Mouse (Mus musculus) limb, embryonic 13.5 days (tissue): ENCODE data around the gene Sec62. TPM values are rescaled to one million over a fixed set of nuclear protein-coding genes. Genes with fewer than 3 reads are reported as not detected.

Source experiments
- ATAC-seq: fragments of 200-750 bp; cut with Nextera tagmentation; 2 replicates; pipeline ENCODE4 v1.8.0; 2017; ENCODE audit warnings: low read depth, moderate number of reproducible peaks, moderate TSS enrichment; ENCODE audit not compliant: low FRiP score
- H3K27ac ChIP-seq: fragments of 300-500 bp; sonication (generic); 2 replicates; pipeline ENCODE4 v1.5.1; 2015; ENCODE audit warnings: inconsistent platforms, mild to moderate bottlenecking, moderate library complexity
- H3K27me3 ChIP-seq: fragments of 300-500 bp; sonication (generic); 2 replicates; pipeline ENCODE4 v1.6.1; 2015; ENCODE audit warnings: mild to moderate bottlenecking, inconsistent platforms
- H3K36me3 ChIP-seq: fragments of 300-500 bp; sonication (generic); 2 replicates; pipeline ENCODE4 v1.6.1; 2015; ENCODE audit warnings: inconsistent platforms, mild to moderate bottlenecking, moderate library complexity
- H3K4me1 ChIP-seq: fragments of 300-500 bp; sonication (generic); 2 replicates; pipeline ENCODE4 v1.6.1; 2015; ENCODE audit warnings: inconsistent platforms
- H3K4me2 ChIP-seq: fragments of 300-500 bp; sonication (generic); replicated peaks from 2 replicates; pipeline ENCODE4 v1.6.1; 2015; ENCODE audit warnings: inconsistent platforms, mild to moderate bottlenecking, moderate library complexity
- H3K4me3 ChIP-seq: fragments of 300-500 bp; sonication (generic); 2 replicates; pipeline ENCODE4 v1.5.1; 2015; ENCODE audit warnings: moderate library complexity, mild to moderate bottlenecking, inconsistent platforms
- H3K9ac ChIP-seq: fragments of 300-500 bp; sonication (generic); 2 replicates; pipeline ENCODE4 v1.6.1; 2015; ENCODE audit warnings: mild to moderate bottlenecking, inconsistent platforms
- H3K9me3 ChIP-seq: fragments of 300-500 bp; sonication (generic); 2 replicates; pipeline ENCODE4 v1.6.1; 2016; ENCODE audit warnings: inconsistent platforms
- WGBS: fragments of 180-500 bp; shearing (Covaris S2); methylation state at CpG from one replicate; pipeline ENCODE4 v1.1.7; 2015; 5-methylcytosine and 5-hydroxymethylcytosine counted together
- polyA plus RNA-seq: library from polyadenylated mRNA; unstranded; fragments of >200 nt; fragmentation: Nextera tagmentation; extraction: Ambion mirVana; gene quantifications from 2 replicates; pipeline ENCODE4 v1.2.1, GENCODE M21; 2015

Sec62 gene
- polyA plus RNA-seq, 1 experiment from 2014 or later = 97.3 TPM

- 88% methylated on average over 5 of the region's 5 CpGs for WGBS
- H3K4me2 ChIP-seq = no peak overlapping the region
- H3K36me3 ChIP-seq = no peaks in the 10 kb centered on the region
These were observed 18.0 kb upstream of the Sec62 start for GRCm38 (mm10) chr3:30774677-30775076.

GRCm38 (mm10) chr3:30777984-30778383 is 14.7 kb upstream of the Sec62 start:
- no peaks in the 10 kb centered on the region for H3K4me1 ChIP-seq
- 71% methylated on average over 5 of the region's 5 CpGs for WGBS
- H3K36me3 ChIP-seq = no peaks in the 10 kb centered on the region
- no peak overlapping the region for H3K9ac ChIP-seq
- no peaks in the 10 kb centered on the region for H3K9me3 ChIP-seq
- ATAC-seq = no peak
- no peak overlapping the region for H3K4me2 ChIP-seq
- H3K27me3 ChIP-seq = no peaks in the 10 kb centered on the region
- no peak overlapping the region for H3K4me3 ChIP-seq
- H3K27ac ChIP-seq = no peak overlapping the region

More at GRCm38 (mm10) chr3:30774677-30775076, 18.0 kb upstream of the Sec62 start:
- Histone ChIP-seq H3K27me3 (no peaks in the 10 kb centered on the region), H3K27ac (no peak overlapping the region), H3K9ac (no peak overlapping the region), H3K4me1 (no peaks in the 10 kb centered on the region), H3K4me3 (no peak overlapping the region), H3K9me3 (no peaks in the 10 kb centered on the region)
- no peak for ATAC-seq

GRCm38 (mm10) chr3:30788531-30788930 is 4.1 kb upstream of the Sec62 start:
- no peak overlapping the region for H3K9ac ChIP-seq
- ATAC-seq = no peak
- no peaks in the 10 kb centered on the region for H3K4me1 ChIP-seq
- H3K9me3 ChIP-seq = no peaks in the 10 kb centered on the region
- H3K36me3 ChIP-seq = no peaks in the 10 kb centered on the region
- 31% methylated on average over 5 of the region's 5 CpGs for WGBS
- no peak overlapping the region for H3K27ac ChIP-seq
- no peak overlapping the region for H3K4me2 ChIP-seq
- H3K27me3 ChIP-seq = no peaks in the 10 kb centered on the region
- H3K4me3 ChIP-seq = no peak overlapping the region

DNA sequence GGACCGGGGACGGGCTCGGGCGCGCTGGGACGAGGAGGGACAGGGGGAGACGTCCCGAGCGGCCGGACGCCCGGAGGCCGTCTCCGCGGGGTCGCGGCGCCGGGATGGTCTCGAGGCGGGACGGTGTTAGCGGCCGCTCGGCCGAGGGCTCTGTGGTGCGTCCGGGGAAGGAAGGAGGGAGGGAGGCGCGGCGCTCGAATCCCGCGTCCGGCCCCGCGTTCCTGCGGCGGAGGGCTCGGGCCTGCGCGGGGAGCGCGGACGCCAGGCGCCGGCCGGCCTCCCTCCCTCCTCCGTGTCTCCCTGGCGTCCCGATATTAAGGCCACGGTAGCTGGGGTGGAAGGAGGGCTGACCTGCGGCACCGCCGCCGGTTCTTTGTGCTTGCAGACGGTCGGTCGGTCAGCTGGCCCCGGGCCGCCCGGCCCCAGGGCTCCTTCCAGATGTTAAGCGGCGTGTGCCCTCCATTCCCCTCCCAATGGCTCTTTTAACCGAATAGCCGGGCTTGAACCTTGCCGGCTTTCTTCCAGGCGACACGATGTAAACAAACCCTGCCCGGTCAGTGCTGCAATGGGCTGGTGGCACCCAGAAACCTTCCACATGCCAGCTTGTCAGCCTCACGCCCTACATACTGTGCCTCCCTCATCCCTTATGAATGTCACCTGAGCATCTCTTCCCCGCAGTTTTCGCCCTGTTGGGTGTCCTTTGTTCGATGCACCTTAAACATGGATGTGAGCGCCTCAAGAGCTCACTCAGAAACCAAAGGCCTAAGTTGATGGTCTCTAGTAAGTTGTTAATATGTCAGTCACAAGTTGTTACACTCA is 937 bp downstream of the Sec62 start:
- Histone ChIP-seq H3K27me3 (no peaks in the 10 kb centered on the region), H3K4me1 (no peaks in the 10 kb centered on the region), H3K9me3 (no peaks in the 10 kb centered on the region), H3K27ac (peak overlapping the region; percentile 97), H3K4me3 (peak overlapping the region; percentile 99), H3K36me3 (no peaks in the 10 kb centered on the region), H3K9ac (peak overlapping the region; percentile 98), H3K4me2 (peak overlapping the region; percentile 74)
- peak; percentile 85 for ATAC-seq
- WGBS = under 1% methylated on average over 61 of the region's 75 CpGs

DNA sequence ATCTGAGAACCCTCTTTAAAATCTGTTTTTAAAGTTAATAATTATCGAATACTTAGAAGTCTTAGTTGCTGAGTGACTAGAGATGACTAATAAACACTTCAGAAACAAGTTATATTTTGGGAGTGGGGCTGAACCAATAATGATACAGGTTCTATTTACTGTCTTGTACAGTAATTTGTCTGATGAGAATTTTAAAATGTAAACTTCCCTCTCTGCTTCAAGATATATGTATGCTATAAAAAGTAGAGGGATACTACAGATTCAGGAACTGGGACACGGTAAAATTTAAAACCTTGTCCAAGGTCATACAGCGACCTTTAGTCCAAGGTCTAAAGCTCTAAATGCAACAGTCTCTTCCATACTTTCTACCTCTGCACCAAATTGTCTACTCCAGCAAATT is 9.5 kb downstream of the Sec62 start:
- no peaks in the 10 kb centered on the region for H3K9me3 ChIP-seq
- WGBS = 91% methylated on average over 3 of the region's 3 CpGs

DNA sequence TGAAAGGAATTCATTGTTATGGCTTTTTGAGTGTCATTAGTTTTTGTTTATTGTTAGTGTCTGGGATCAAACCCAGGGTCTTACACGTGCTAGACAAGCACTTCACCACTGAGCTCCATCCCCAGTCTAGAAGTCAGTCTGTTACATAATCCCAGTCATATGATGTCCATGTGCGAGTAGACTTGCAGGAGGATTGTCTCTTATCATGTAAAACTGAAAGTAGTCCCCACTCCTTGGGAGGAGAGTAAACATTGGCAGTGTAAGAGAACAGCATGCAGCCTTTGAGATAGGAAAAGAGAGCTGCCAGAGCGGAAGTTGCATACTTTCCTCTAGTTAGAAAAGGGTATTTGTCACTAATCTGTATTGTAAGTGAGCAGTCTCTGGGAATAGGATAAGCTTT is 20.2 kb downstream of the Sec62 start:
- Histone ChIP-seq H3K9ac (no peak overlapping the region), H3K4me1 (no peaks in the 10 kb centered on the region), H3K27me3 (no peaks in the 10 kb centered on the region), H3K36me3 (peaks cover 60% of the 10 kb centered on the region), H3K4me2 (no peak overlapping the region), H3K27ac (no peak overlapping the region), H3K9me3 (no peaks in the 10 kb centered on the region), H3K4me3 (no peak overlapping the region)
- no peak for ATAC-seq
- WGBS = 90% methylated on average over 3 of the region's 3 CpGs

More for the DNA sequence above, 9.5 kb downstream of the Sec62 start:
- Histone ChIP-seq H3K4me2 (no peak overlapping the region), H3K4me1 (no peaks in the 10 kb centered on the region), H3K4me3 (no peak overlapping the region), H3K9ac (no peak overlapping the region), H3K36me3 (peaks cover 39% of the 10 kb centered on the region), H3K27ac (no peak overlapping the region), H3K27me3 (no peaks in the 10 kb centered on the region)
- ATAC-seq = no peak

DNA sequence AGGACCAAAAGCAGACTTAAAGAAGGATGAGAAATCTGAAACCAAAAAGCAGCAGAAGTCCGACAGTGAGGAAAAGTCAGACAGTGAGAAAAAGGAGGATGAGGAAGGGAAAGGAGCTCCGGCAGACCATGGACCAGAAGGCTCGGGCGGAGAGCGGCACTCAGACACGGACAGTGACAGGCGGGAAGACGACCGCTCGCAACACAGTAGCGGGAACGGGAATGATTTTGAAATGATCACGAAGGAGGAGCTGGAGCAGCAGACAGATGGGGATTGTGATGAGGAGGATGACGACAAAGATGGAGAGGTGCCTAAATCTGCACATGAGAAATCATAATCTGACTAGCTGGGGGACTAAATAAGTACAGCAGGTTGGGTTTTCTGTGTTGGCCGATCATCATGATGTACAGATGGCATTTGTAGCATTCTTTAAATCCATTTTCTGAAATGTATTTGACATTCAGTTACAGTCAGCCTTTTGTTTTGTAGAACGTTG is 26.0 kb downstream of the Sec62 start:
- H3K27me3 ChIP-seq = no peaks in the 10 kb centered on the region
- no peak overlapping the region for H3K9ac ChIP-seq
- WGBS = 94% methylated on average over 16 of the region's 16 CpGs
- no peak overlapping the region for H3K4me3 ChIP-seq
- H3K9me3 ChIP-seq = no peaks in the 10 kb centered on the region
- peaks cover 65% of the 10 kb centered on the region for H3K36me3 ChIP-seq
- H3K4me1 ChIP-seq = no peaks in the 10 kb centered on the region
- no peak for ATAC-seq
- no peak overlapping the region for H3K27ac ChIP-seq
- no peak overlapping the region for H3K4me2 ChIP-seq

DNA sequence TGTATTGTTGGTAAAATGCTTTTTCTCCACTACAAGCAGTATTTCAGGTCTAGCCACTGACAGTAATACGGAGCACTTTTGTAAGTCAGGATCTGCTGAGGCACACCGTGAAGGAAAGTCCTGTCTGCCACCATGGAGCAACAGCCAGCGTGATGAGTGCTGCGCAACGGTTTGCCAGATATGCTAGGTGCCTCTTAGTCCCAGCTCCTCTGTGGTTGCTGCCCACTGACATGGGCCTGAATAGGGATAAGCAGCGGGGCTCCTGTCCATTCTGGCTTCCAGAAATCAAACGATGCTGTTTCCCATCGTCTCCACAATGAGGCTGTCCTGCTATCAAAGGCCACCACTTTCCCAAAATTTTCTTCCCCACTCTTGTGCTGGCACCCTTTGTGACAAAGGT is 29.5 kb downstream of the Sec62 start:
- no peaks in the 10 kb centered on the region for H3K4me1 ChIP-seq
- ATAC-seq = no peak
- no peak overlapping the region for H3K4me2 ChIP-seq
- H3K9ac ChIP-seq = no peak overlapping the region
- H3K36me3 ChIP-seq = peaks cover 45% of the 10 kb centered on the region
- 93% methylated on average over 8 of the region's 8 CpGs for WGBS
- H3K9me3 ChIP-seq = no peaks in the 10 kb centered on the region
- no peak overlapping the region for H3K27ac ChIP-seq
- no peaks in the 10 kb centered on the region for H3K27me3 ChIP-seq
- no peak overlapping the region for H3K4me3 ChIP-seq

DNA sequence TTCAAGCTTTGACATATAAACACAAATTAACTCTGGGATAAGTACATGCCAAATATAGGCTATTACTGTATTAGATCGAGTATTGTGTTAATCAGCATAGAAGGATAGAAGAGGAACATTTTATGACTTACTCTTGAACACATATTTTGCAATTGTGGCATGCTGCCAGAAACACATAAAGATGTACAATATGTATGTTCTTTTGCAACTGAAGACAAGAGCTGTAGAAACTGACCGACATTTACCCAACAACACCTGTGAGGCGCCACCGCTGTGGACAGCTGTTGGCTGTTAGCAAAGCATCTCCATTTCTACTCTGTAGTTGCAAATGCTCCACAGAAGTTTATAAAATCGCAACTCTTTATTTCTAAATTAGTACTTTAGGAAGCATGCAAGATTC is 33.4 kb downstream of the Sec62 start:
- Histone ChIP-seq H3K4me3 (no peak overlapping the region), H3K4me2 (no peak overlapping the region), H3K9ac (no peak overlapping the region), H3K9me3 (no peaks in the 10 kb centered on the region), H3K27me3 (no peaks in the 10 kb centered on the region), H3K27ac (no peak overlapping the region), H3K4me1 (no peaks in the 10 kb centered on the region), H3K36me3 (peaks cover 12% of the 10 kb centered on the region)
- no peak for ATAC-seq
- WGBS = 94% methylated on average over 5 of the region's 5 CpGs

DNA sequence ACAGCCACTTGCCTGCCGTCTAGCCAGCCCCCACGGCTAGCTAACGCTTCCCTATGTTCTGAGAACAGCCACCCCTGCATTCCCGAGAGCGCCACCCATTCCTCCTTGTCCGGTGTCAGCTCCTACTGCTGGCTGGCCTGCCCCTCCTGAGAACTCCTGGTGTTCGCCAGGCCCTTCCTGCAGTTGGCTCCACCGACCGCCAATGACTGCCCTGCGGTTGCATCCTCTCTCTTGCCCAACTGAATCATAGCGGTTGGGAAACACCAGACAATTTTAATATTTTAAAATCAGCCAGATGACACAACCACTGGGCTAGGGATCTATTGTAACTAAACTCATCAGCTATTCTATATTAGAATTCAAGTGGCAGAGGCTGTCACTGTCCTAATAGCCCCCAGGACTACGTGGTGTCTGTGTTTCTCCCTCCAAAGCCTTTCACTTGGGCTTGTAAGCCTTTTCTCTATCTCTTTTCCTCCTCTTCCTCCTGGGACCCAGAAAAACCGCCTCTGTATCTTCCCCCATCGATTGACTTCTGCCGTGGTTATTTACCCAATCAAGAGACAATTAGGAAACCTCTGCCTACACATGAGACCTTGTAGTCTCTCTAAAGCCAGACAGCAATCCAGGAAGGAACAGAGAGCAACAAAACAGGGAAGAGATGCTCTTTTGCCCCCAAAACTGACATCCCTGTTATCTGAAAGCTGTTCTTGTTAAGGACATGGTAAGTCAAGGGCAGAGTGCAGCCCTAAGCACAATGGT is 39.4 kb downstream of the Sec62 start:
- ATAC-seq = no peak

DNA sequence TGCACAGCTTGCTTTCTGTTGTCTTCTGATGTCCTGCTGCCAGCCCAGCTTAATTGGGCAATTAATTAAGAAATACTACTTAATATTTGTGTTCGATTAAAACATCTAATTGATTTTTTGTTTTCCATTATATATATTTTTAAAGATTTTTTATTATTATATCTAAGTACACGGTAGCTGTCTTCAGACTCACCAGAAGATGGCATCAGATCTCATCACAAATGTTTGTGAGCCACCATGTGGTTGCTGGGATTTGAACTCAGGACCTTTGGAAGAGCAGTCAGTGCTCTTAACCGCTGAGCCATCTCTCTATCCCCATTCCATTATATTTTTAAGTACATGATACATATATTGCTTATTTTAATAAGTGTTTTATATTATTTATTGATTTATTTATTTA is 40.6 kb downstream of the Sec62 start:
- no peak overlapping the region for H3K4me3 ChIP-seq
- no peaks in the 10 kb centered on the region for H3K27me3 ChIP-seq
- no peak overlapping the region for H3K9ac ChIP-seq
- no peak overlapping the region for H3K27ac ChIP-seq
- no peak for ATAC-seq
- no peaks in the 10 kb centered on the region for H3K4me1 ChIP-seq
- H3K36me3 ChIP-seq = no peaks in the 10 kb centered on the region
- H3K9me3 ChIP-seq = no peaks in the 10 kb centered on the region
- WGBS = 84% methylated on average over 3 of the region's 3 CpGs
- no peak overlapping the region for H3K4me2 ChIP-seq

More for the DNA sequence above, 39.4 kb downstream of the Sec62 start:
- no peaks in the 10 kb centered on the region for H3K9me3 ChIP-seq
- H3K4me3 ChIP-seq = no peak overlapping the region
- H3K27ac ChIP-seq = no peak overlapping the region
- no peaks in the 10 kb centered on the region for H3K27me3 ChIP-seq
- no peak overlapping the region for H3K4me2 ChIP-seq
- no peaks in the 10 kb centered on the region for H3K36me3 ChIP-seq
- H3K4me1 ChIP-seq = no peaks in the 10 kb centered on the region
- 76% methylated on average over 15 of the region's 15 CpGs for WGBS
- H3K9ac ChIP-seq = no peak overlapping the region

GRCm38 (mm10) chr3:30845755-30846154 is 53.1 kb downstream of the Sec62 start:
- Histone ChIP-seq H3K9me3 (no peaks in the 10 kb centered on the region), H3K9ac (no peak overlapping the region), H3K4me2 (no peak overlapping the region), H3K36me3 (no peaks in the 10 kb centered on the region), H3K27me3 (no peaks in the 10 kb centered on the region), H3K4me3 (no peak overlapping the region), H3K4me1 (no peaks in the 10 kb centered on the region), H3K27ac (no peak overlapping the region)
- 57% methylated on average over 2 of the region's 2 CpGs for WGBS
- ATAC-seq = no peak
